Mouse (Mus musculus) lung, adult 2 months (tissue): ENCODE data around the gene Aurka. TPM values are rescaled to one million over a fixed set of nuclear protein-coding genes. Genes with fewer than 3 reads are reported as not detected.

Experiments
- DNase-seq: peaks from one replicate; pipeline ENCODE4 v3.0.0; 2022
- H3K4me1 ChIP-seq: fragments of 200-500 bp; 2 replicates; pipeline ENCODE4 v1.6.1; 2011; ENCODE audit warnings: low read length; ENCODE audit not compliant: control insufficient read depth, insufficient read depth
- H3K4me3 ChIP-seq: fragments of 200-500 bp; replicated peaks from 2 replicates; pipeline ENCODE3; 2011; ENCODE audit warnings: low read depth, mild to moderate bottlenecking, control low read depth, low read length; ENCODE audit errors: extremely low read depth
- CTCF ChIP-seq: fragments of 200-500 bp; IDR thresholded peaks from 2 replicates; pipeline ENCODE4 v1.5.1; 2011; ENCODE audit warnings: mild to moderate bottlenecking, low read length, control low read depth; ENCODE audit not compliant: insufficient read depth
- POLR2A ChIP-seq: fragments of 200-500 bp; IDR thresholded peaks from 2 replicates; pipeline ENCODE4 v1.6.1; 2011; ENCODE audit warnings: low read depth, mild to moderate bottlenecking, control low read depth, low read length, borderline replicate concordance; ENCODE audit errors: extremely low read depth
- WGBS: fragments of 180-500 bp; shearing (Covaris S2); methylation state at CpG from one replicate; pipeline ENCODE4 v1.1.7; 2018; 5-methylcytosine and 5-hydroxymethylcytosine counted together
- polyA plus RNA-seq: library from polyadenylated mRNA; depleted of rRNA; stranded (reverse); fragments of >200 nt; gene quantifications from 2 replicates; pipeline ENCODE4 v1.2.3, GENCODE M21; 2012

The Aurka gene
- polyA plus RNA-seq, 1 experiment: 2.0 TPM

DNA sequence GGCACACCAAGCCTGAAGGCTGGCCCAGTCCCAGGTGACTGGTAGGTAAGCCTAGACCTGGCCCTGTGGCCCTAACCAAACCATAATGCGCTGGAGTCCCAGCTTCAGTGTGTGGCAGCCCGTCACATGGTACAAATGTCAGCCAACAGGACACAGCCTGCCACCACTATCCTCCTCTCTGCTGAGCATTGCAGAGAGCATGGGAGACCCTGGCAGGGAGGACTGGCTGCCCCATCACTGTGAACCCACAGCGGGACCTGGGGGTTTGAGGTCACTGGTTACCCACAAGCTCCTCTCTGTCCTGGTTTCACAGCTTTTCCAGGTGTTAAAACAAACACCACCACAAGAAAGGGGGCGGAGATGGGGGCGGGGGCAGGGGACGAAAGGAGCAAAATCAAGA is 20.0 kb upstream of the Aurka start:
- TF ChIP-seq CTCF (no peak), POLR2A (no peak)
- Histone ChIP-seq H3K4me3 (no peak overlapping the region), H3K4me1 (no peaks in the 10 kb centered on the region)
- DNase-seq: no peak
- 37% methylated on average over 6 of the region's 6 CpGs for WGBS

DNA sequence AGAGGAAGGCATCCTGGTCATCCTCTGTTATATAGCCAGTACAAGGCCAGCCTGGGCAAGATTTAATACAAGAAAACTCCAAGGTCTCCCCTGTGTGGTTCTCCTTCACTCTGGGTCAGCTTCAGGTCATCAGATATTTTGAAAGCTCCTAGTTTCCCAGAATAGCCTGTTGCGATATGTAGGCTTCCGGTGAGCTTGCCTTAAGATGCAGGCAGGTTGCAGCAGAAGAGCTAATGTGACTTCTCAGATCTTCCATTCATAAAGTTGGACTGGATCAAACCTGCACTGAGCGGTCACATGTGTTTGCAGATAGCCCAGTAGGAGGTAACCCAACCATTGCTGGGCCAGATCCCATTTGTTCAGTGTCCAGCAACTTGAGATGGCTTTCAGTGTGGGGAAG is 14.4 kb upstream of the Aurka start:
- TF ChIP-seq POLR2A (no peak), CTCF (no peak)
- Histone ChIP-seq H3K4me3 (no peak overlapping the region), H3K4me1 (no peaks in the 10 kb centered on the region)
- no peak for DNase-seq
- 86% methylated on average over 3 of the region's 3 CpGs for WGBS

DNA sequence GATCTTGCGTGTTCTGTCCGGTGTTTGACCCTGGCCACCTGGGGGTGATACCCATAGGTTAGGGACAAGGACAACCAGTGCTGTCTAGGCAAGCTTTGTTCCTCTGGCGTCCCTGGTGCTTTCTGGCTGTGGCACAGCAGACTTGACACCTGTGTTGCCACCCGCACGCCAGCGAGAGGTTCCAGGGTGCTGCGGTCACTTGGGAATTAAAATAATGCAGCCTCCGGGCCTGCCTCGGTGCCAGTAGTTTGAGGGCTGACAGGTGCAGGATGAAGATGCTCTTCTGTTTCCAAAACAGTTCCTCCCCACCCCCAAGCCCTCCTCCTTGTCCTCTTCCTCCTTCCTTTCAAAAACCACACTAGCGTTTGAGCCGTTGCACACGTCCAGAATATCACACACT is 11.6 kb upstream of the Aurka start:
- no peak for DNase-seq
- Histone ChIP-seq H3K4me1 (no peaks in the 10 kb centered on the region), H3K4me3 (no peak overlapping the region)
- whole genome bisulfite sequencing: 75% methylated on average over 12 of the region's 12 CpGs
- TF ChIP-seq CTCF: no peak
- no peak for TF ChIP-seq POLR2A

DNA sequence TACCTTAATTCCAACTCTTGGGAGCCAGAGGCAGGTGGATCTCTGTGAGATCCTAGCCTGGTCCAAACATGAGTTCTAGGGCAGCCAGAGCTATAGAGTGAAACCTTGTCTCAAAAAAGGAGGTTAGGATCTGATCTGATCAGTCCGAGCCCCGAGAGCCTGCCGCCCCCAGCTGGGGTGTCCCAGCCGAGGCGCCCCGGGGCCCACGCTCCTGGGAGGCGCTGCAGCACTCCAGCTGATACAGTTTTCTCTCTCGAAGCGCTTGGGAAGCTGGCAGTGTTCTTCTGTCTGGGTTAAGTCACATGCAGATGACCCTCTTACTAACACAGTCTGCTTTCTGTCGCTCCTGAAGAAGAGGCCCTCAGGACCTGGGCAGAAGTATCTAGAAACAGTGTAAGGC is 11.0 kb upstream of the Aurka start:
- DNase-seq: no peak
- no peak for TF ChIP-seq CTCF
- TF ChIP-seq POLR2A: no peak
- Histone ChIP-seq H3K4me3 (no peak overlapping the region), H3K4me1 (no peaks in the 10 kb centered on the region)
- 90% methylated on average over 11 of the region's 11 CpGs for WGBS

DNA sequence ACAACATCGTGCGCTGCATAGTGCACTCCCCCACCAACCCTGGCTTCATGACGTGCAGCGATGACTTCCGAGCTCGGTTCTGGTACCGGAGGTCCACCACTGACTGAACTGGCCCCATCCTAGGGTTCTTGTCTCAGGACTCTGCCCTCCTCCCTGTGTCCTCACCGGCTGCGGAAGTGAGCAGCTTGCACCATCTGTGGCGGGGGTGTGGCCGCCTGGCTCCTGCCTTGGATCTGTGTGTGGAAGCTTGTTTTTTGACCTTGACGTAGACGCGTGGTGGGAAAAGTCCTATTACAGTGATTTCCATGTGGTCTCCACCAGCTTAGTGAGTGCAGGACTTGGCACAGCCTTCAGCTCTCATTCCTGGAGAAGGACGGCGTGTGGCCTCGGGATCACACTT is 10.2 kb upstream of the Aurka start:
- H3K4me3 ChIP-seq: no peak overlapping the region
- 90% methylated on average over 17 of the region's 17 CpGs for WGBS
- TF ChIP-seq CTCF (no peak), POLR2A (no peak)
- H3K4me1 ChIP-seq: no peaks in the 10 kb centered on the region
- no peak for DNase-seq

DNA sequence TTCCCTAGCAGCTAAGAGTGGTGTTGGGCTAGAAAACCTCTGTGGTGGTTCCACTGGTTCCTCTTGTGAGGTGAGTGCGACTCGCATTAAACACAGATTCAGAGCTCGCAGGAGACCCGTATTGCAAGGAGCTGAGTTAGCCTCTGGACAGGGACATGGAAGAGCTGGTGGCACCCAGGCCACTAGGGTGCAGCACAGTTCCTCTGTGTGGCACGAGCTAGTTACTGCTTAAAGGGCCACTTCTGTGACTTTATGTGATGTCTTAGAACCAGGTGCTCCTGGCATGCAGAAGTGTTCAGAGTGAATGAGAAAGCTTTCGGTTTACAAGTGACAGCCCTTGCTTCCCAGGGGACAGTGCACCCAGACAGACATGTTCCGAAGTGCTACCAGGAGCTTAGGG is 8.0 kb upstream of the Aurka start:
- peak; percentile 25 for DNase-seq
- WGBS: 60% methylated on average over 7 of the region's 7 CpGs
- no peaks in the 10 kb centered on the region for H3K4me1 ChIP-seq
- no peak overlapping the region for H3K4me3 ChIP-seq
- peak; percentile 78 for TF ChIP-seq CTCF
- TF ChIP-seq POLR2A: no peak

DNA sequence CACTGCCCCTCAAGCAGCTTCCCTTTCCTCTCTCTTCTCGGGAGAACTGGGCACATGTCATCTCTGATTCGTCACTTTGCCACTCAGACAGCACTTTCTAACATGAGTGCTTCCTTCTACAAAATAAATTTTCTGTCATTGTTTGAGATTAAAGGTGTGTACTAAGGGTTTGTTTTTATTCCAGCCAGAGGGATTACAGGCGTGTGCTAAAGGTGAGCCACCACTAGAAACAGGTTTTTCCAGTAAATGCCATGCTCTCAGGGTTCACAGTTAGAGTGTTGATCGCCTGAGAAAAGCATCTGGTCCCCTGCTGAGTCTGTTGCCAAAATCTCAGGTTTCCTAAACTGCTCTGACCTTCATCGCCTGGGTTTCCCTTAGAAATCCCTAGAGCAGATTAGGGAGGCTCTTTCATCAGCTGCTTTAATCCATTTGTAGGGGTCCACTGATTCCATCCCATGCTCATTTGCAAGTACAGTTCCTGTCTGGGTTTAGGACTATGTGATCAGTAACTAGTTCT is 6.7 kb upstream of the Aurka start:
- no peak for TF ChIP-seq CTCF
- no peak for TF ChIP-seq POLR2A
- Histone ChIP-seq H3K4me1 (no peaks in the 10 kb centered on the region), H3K4me3 (no peak overlapping the region)
- DNase-seq: no peak
- 57% methylated on average over 5 of the region's 5 CpGs for WGBS

DNA sequence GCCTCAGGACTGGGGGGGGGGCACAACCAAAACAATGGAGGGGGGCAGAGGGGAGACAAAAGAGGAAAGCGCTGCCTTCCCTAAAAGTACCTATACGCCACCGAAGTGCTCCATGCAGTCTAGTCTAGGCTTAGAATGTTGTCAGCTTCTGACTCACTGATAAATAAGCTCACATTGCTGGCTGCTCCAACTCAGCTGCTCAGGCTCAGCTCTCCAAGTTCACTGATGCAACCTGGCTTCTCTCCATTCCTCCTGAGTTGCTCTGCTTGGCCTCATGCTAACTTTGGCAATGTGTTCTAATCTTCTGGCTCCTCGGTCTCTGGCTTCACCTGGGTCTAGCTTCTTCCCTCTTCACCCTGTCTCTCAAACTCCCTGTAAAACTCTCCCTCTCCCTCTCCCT is 6.2 kb upstream of the Aurka start:
- Histone ChIP-seq H3K4me1 (peaks cover 2% of the 10 kb centered on the region), H3K4me3 (no peak overlapping the region)
- WGBS: 68% methylated on average over 4 of the region's 4 CpGs
- DNase-seq: no peak
- TF ChIP-seq POLR2A: no peak
- no peak for TF ChIP-seq CTCF

DNA sequence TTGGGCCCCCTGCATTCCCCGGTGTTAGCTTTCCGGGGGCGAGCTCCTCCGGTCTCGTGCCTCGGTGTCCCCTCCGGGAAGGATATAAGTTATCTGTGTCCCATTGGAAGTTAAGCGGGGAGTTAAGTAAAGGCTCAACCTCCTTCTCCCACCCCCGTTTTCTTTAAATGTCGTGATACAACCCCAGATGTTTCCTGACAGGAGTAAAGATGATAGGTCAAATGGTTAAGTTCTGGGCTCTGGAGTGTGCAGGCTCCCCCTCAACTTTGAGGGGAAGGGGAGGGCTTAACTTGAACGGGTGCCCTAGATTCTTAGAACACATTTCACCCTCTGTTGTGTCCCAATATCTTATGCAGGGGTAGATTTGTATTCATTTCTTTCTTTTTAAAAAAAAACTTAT is 923 bp upstream of the Aurka start:
- WGBS: 2% methylated on average over 11 of the region's 11 CpGs
- no peak for DNase-seq
- Histone ChIP-seq H3K4me3 (peak overlapping the region; percentile 94), H3K4me1 (peaks cover 10% of the 10 kb centered on the region)
- TF ChIP-seq POLR2A (no peak), CTCF (no peak)

DNA sequence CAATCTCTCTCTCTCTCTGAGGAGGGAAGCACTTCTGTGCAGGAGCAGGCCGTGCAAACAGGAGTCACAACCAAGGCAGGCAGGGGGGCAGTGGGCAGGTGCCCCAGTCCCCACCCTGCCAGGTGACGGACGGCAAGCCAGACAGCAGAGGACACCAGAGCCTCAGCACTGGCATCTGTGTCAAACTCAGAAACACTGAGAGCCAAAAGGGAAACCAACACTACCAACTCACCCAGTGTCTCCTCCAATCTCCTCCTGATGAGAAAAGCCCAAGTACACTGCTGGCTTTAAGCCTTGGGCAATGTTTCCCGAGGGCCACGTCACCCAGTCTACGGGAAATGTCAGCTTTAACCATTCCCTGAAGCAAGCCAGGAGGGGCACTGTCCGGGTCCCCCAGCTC is 7.2 kb downstream of the Aurka start:
- H3K4me3 ChIP-seq: no peak overlapping the region
- TF ChIP-seq POLR2A (no peak), CTCF (no peak)
- DNase-seq: no peak
- no peaks in the 10 kb centered on the region for H3K4me1 ChIP-seq
- WGBS: 80% methylated on average over 7 of the region's 7 CpGs

DNA sequence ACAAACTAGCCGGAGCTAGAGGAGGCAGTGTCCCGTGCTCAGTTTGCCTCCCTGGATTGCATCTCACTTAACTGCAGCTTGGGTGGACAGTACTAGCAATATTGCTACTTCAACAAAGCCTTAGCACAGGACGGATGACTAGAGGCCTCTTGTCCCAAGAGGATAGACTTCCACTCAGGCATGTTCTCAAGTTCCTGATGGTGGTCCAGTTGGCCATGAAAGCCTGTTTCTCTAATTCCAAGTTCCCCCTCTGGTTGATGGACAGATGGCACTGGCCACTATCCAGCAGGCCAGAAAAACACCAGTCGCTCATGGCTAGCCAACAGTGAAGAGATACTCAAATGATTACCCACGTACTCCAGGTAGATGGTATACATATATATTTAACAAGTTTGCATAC is 14.5 kb downstream of the Aurka start:
- Histone ChIP-seq H3K4me1 (no peaks in the 10 kb centered on the region), H3K4me3 (no peak overlapping the region)
- TF ChIP-seq CTCF (no peak), POLR2A (no peak)
- whole genome bisulfite sequencing: 86% methylated on average over 5 of the region's 5 CpGs
- no peak for DNase-seq
